Mouse (Mus musculus) retina, adult 2 months (tissue): ENCODE results near the gene Nxpe5.

Experiments
- DNase-seq: peaks from one replicate; pipeline ENCODE4 v3.0.0-alpha.2; 2012; ENCODE audit warnings: low read depth, low spot score

Gene Nxpe5

GRCm38 (mm10) chr5:138251144-138251543 is 25.4 kb downstream of the Nxpe5 start:
- DNase-seq = no peak

- no peak for DNase-seq
Observed at GRCm38 (mm10) chr5:138253061-138253460, 27.4 kb downstream of the Nxpe5 start.

GRCm38 (mm10) chr5:138255353-138256093 is 29.8 kb downstream of the Nxpe5 start, which contains the start of gene Lamtor4:
Lamtor4 (plus strand) TSS chr5:138255482.
- DNase-seq = peak; percentile 95

DNA sequence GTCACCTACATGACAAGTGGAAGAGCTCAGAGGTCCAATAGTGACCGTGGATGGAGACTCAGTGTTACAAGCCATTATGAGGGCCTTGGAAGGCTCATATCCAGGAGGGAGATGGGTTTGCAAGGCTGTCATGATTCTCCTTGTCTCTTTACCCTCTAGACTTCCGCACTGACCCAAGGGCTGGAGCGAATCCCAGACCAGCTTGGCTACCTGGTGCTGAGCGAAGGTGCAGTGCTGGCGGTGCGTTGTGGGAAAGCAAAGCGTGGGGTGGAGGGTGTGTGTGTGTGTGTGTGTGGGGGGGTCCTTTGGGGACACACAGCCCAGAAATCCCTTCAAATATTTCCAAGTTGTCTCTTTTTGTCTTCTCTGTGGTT is 30.4 kb downstream of the Nxpe5 start:
- DNase-seq = no peak

DNA sequence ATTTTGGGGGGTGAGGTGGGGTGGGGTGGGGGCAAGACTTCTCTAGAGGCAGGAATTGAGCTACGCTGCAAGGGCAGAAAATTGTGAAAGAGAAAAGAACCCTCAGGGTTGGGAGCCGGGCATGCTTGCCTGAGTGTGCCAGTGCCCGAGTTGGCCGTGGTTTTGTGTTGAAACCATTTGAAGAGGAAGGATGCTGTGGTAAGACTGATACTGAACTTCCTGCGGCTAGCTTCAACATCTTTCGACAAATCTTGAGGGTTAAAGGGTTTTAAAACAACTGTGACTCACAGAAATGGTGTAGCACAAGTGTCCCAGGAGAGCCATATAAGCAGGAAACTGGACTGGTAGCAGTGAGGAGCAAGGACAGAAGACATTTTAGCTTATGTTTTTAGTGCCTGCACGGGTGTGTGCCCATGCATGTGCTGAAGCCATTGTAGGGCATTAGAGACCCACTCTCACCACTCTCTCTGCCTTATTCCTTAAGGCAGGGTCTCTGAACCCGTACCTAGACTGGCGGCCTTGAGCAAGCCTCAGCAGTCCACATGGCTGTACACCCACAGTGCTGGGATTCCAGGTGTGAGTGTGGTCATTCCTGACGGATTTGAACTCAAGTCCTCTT is 31.4 kb downstream of the Nxpe5 start:
- no peak for DNase-seq

- DNase-seq = no peak
Observed at GRCm38 (mm10) chr5:138257585-138257978, 31.9 kb downstream of the Nxpe5 start.

- DNase-seq = no peak
Observed at GRCm38 (mm10) chr5:138258078-138258477, 32.4 kb downstream of the Nxpe5 start.

DNA sequence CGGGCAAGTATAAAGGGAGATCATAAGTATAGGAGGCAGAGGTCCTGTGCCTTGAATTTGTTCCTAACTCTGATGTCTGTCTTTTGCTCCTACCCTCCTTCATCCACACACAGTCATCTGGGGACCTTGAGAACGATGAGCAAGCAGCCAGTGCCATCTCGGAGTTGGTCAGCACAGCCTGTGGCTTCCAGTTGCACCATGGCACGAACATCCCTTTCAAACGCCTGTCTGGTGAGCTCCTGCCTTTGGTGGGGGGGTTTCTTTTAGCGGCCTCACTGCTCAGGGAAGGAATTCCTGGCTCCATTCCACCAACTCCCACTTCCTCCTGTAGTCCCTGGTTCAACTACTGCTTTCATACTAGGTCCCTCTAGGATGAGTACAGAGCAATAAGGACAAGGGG is 32.8 kb downstream of the Nxpe5 start:
- DNase-seq = no peak

GRCm38 (mm10) chr5:138258993-138259392 is 33.3 kb downstream of the Nxpe5 start:
- no peak for DNase-seq

- no peak for DNase-seq
Observed at GRCm38 (mm10) chr5:138260051-138260450, 34.4 kb downstream of the Nxpe5 start.

DNA sequence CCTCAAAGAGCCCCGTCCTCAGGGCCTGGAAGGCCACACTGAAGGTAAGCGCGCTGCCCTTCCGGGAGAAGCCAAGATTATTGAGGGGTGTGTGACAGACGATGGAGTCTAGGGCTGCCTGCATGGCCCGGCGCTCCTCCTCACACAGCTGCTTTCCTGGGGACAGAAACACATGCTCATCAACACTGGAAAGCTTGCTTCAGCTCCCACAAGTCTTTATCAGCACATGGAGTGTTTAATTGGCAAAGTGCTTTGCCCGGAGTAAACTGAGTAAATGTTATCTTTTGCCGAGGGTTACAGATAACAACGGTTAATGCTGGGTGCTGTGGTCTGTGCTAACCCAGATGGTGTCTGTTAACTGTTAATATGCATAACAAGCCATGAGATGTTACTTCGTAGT is 35.1 kb downstream of the Nxpe5 start:
- DNase-seq = no peak

DNA sequence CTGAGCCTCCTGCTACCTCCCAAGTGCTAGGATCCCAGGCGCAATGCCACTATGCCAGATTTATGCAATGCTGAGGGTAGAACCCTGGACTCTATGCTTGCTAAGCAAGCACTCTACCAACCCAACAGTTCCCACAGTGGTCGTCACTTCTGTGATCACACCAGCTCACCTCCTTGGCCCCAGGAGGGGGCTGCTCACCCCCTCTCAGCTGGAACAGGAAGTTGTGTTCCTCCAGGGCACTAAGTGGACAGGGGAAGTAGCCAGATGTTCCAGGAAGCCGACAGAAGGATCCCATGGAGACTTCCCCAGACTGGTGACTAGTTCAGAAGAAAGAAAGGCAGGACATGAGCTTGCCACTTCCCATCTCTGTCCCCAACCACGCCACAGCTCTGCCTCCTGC is 36.3 kb downstream of the Nxpe5 start:
- no peak for DNase-seq

DNA sequence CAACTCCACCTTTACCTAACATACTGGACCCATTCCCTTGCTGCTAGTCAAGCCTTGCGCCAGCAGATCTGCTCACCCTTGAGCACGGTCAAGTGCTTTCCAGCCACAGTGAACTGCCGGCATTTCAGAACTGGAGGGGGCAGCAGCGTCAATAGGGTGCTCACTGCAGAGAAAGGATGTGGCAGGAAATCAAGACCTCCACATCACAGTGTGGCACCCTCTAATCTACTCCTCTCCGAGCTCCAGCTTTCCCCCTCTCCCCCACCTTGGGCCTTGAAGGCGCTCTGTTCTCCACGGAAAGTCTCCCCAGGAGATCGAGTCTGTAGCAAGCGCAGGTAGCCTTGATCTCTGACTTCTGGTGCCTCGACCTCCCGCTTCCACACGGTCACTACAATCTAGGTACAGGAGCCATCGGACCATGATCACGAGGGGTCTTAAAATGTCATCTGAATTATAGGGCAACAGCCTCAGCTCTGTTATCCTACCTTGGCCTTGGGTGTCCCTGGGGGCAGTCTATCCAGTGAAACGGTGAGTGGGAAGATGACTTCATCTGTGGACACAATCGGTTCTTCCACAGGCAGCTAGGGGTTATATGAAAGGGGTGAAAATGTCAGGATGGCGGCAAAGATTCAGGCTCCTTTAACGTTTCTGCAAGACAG is 37.0 kb downstream of the Nxpe5 start:
- no peak for DNase-seq

DNA sequence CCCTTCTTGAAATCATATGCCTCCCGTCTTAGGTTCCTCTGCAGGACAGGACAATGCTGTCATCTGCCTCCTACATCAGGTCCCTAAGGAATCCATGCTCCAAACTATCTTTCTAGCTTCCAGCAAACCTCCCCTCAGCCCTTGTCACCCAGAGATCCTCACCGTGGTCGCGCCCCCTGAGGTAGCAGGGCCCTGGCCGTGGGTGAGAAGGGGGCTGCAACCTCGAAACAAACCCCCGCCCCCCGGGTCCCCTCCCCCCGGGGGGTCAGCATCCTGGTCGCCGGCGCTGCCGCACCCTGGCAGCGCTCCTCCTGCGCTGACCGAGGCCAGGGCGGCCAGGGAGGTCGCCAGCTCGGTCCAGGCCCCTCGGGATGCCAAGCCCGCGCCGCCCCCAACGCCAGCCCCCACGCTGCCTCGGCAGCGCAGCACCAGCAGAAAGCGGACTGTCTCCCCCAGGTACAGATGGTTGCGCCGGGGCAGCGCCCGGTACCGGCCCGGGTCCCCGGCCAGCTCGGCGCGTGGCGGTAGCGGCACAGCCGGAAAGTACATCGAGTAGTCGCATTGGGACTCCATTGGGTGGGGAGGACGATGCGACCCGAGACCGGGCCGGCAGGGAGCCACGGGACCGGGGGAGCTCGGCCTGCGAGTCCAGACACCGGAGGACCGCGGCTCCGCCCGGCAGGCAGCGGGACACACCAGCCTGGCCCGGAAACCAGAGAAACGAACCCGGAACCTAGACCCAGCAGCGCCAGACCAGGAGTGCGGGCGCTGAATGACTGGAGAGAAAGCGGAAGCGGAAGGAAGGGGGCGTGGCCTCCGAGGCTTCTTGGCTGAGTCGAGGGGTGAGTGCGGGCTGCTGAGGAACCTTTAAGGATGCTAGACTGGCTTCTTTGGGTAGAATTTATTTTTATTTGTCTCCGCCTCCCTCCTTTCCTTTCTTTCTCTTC is 37.8 kb downstream of the Nxpe5 start, which contains the start of gene BC037034:
Gene BC037034, minus strand, starts transcription at position 774 of the 947 bp plus-strand sequence.
- peak; percentile 75 for DNase-seq

- DNase-seq = no peak
Observed at GRCm38 (mm10) chr5:138264207-138264578, 38.5 kb downstream of the Nxpe5 start.

DNA sequence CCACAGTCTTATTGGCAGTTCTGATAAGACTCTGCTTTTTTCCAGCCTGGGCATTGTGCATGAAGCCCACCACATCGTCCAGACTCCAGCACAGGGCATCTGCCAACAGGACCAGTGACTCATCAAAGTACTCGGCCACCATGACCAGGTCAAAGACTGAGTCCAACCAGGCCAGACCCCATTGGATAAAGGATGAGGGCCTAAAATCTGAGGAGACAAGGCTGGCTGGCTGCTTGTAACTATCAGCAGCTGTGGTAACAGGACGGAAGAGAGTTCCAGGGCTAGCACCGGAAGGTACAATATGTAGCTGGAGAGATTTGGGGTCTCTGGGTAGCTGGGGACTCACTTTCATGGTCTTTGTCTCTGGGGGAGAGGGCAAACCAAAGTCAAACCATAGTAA is 40.0 kb downstream of the Nxpe5 start:
- no peak for DNase-seq

- DNase-seq = no peak
Observed at GRCm38 (mm10) chr5:138267114-138267513, 41.4 kb downstream of the Nxpe5 start.

GRCm38 (mm10) chr5:138268980-138269379 is 43.3 kb downstream of the Nxpe5 start:
- DNase-seq = no peak

DNA sequence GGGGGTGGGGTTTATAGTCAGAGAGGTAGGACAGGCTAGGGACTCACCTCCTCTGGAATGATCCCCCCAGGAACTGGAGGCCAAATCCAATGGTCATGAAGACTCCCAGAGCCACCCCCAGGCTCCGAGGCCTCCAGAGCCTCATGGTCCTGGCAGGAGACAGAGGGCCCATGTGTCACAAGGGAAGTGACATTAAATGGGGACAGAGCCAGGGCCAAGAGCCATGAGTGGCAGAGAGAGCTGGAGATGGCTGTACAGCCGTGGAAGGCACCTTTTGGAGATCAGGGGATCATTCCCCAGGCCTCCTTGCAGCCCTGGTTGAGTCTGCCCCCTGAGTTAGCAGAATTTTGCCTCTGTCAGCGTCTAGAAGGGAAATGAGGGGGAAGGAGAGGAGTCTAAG is 45.5 kb downstream of the Nxpe5 start:
- DNase-seq = no peak

DNA sequence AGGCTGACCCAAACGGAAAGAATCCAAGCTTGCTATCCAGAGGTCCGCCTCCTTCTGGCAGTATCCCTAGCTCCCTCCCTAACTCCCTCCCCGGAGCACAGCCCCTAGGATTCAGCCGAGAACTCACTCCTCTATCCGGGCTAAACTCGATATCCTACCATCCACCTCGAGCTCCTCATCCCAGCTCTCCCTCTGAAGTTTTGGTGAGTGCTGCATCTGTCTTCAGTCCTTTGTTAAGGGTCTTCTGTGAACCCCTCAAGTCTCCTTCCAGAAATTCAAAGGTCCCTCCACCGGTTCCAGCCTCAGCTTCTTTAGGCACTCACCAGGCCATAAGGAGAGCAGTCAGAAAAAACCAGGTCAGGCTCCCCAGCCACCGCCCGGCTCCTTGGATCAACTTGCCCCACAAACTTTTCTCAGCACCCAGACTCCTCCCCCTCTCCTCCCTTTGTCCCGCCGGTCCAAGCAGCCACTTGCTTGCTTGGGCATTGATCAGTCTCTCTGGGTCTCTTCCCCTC is 46.8 kb downstream of the Nxpe5 start, which contains the start of gene Gal3st4:
Gene Gal3st4, minus strand, starts transcription at position 432 of the 515 bp plus-strand sequence.
- DNase-seq = no peak

DNA sequence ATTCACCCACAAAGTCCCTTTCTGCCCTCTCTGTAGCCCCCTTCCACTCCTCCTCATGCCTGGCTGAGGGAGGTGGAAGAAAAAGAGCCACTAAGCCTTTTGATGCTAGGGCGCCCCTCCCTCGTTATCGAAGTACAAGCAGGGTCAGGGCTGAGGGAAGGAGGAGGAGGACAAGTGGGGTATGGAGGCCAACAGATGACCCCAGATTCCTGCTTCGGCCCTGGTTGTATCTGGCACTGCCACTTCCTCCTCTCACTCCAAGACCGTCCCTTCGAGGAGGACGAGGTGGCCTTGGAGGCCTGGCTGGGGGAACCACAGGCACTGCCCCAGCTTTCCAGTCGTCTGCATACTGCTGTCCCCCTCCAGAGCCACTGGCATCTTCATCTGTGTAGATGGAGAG is 48.5 kb downstream of the Nxpe5 start:
- no peak for DNase-seq
